Mouse (Mus musculus) lung, adult 2 months (tissue): Measurements from ENCODE around the gene Zfp677.

Experiments used
- CTCF ChIP-seq: fragments of 200-500 bp; IDR thresholded peaks from 2 replicates; pipeline ENCODE4 v1.5.1; 2011; ENCODE audit warnings: mild to moderate bottlenecking, low read length, control low read depth; ENCODE audit not compliant: insufficient read depth
- POLR2A ChIP-seq: fragments of 200-500 bp; IDR thresholded peaks from 2 replicates; pipeline ENCODE4 v1.6.1; 2011; ENCODE audit warnings: low read depth, mild to moderate bottlenecking, control low read depth, low read length, borderline replicate concordance; ENCODE audit errors: extremely low read depth

GRCm38 (mm10) chr17:21384057-21384411 lies 486 bp downstream of the Zfp677 start:
- TF ChIP-seq POLR2A: no peak
- no peak for TF ChIP-seq CTCF
